Mouse (Mus musculus): ENCODE data around the gene Fermt3.
"Not testable (repeated sequence)": the region's sequence is repeated elsewhere in the genome, so short reads cannot be mapped to it uniquely, and the experiment has no call there.

Fermt3 gene

GRCm38 (mm10) chr19:7034006-7034405 is 14.7 kb upstream of the Fermt3 start:
- DNase-seq = no peak

GRCm38 (mm10) chr19:7029531-7029930 is 10.3 kb upstream of the Fermt3 start:
- no peak for DNase-seq

GRCm38 (mm10) chr19:7020224-7020641 is 964 bp upstream of the Fermt3 start:
- DNase-seq = peak; percentile 80 to 83

- DNase-seq = no peak
These were observed 723 bp downstream of the Fermt3 start for GRCm38 (mm10) chr19:7018546-7018945.

- DNase-seq = no peak
These were observed 1.5 kb downstream of the Fermt3 start for GRCm38 (mm10) chr19:7017541-7018457.

GRCm38 (mm10) chr19:7014481-7015135 is 4.7 kb downstream of the Fermt3 start:
- peak; percentile 55 to 78 for DNase-seq

GRCm38 (mm10) chr19:7013984-7014383 is 5.3 kb downstream of the Fermt3 start:
- no peak for DNase-seq

- no peak for DNase-seq
These were observed 6.8 kb downstream of the Fermt3 start for GRCm38 (mm10) chr19:7012426-7012825.

GRCm38 (mm10) chr19:7006892-7007593 is 12.2 kb downstream of the Fermt3 start:
- DNase-seq = no peak

GRCm38 (mm10) chr19:6999360-7000063 is 19.8 kb downstream of the Fermt3 start:
- no peak for DNase-seq

GRCm38 (mm10) chr19:6997721-6998290 is 21.5 kb downstream of the Fermt3 start:
- DNase-seq = no peak

GRCm38 (mm10) chr19:6996006-6996405 is 23.3 kb downstream of the Fermt3 start, which contains the start of the genes Nudt22 and Trpt1:
Gene Nudt22, minus strand, starts transcription at chr19:6996117.
Gene Trpt1, plus strand, starts transcription at chr19:6996131.
- peak; percentile 89 for DNase-seq

- DNase-seq = peak; percentile 74 to 77
These were observed 23.8 kb downstream of the Fermt3 start for GRCm38 (mm10) chr19:6995255-6995991.

GRCm38 (mm10) chr19:6994489-6994888 is 24.8 kb downstream of the Fermt3 start:
- no peak for DNase-seq

GRCm38 (mm10) chr19:6994002-6994401 is 25.3 kb downstream of the Fermt3 start:
- no peak for DNase-seq

GRCm38 (mm10) chr19:6993011-6993770 is 26.1 kb downstream of the Fermt3 start:
- no peak for DNase-seq

- peak; percentile 95 to 96 for DNase-seq
These were observed 27.0 kb downstream of the Fermt3 start, which contains the start of gene Dnajc4 for GRCm38 (mm10) chr19:6992011-6992858. Gene Dnajc4, minus strand, starts transcription at chr19:6992572.

- DNase-seq = not testable (repeated sequence)
These were observed 28.1 kb downstream of the Fermt3 start for GRCm38 (mm10) chr19:6991166-6991565.

GRCm38 (mm10) chr19:6990712-6991111 is 28.6 kb downstream of the Fermt3 start:
- no peak for DNase-seq
